Mouse (Mus musculus): ENCODE results near the gene Cpm.
"Not testable (repeated sequence)": the region's sequence is repeated elsewhere in the genome, so short reads cannot be mapped to it uniquely, and the experiment has no call there.

The Cpm gene

DNA sequence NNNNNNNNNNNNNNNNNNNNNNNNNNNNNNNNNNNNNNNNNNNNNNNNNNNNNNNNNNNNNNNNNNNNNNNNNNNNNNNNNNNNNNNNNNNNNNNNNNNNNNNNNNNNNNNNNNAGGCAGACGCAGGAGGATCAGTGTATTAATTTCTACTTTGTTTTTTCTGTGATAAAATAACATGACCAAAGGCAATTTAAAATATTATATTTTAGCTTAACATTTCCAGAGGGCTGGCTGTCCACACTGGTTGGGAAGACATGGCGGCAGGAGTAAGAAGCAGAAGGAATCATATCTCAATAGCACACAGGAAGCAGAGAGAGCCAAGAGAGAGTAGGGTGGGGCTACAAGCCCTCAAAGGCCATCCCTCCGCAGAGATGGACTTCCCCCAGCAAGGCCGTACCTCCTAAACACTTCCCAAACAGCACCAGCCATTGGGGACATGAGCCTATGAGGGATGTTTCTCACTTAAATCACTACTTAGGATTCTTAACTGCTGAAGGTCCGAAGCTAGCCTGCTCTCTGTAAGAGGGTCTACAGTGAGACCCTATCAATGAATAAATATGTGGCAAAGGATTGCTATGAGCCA is 94.9 kb downstream of the Cpm start:
- DNase-seq (ENCODE audit: low spot score): no peak

DNA sequence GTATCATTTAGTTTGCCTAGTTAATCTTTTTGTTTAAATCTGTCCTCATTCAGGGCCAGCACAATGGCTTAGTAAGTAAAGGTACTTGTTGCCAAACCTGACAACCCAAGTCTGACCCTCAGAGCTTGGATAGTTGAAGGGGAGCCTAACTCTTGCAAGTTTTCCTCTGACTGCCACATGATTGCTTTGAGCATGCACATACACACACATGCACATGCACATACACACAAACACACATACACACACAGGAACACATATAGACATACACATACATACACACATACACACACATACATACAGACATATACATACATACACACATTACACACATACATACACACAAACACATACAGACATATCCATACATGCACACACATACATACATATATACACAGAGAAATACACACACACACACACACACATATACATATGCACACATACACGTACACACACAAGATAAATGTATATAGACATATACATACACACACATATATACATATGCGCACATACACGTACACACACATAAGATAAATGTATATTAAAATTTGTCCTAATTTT is 95.6 kb downstream of the Cpm start:
- DNase-seq (ENCODE audit: low spot score): no peak

DNA sequence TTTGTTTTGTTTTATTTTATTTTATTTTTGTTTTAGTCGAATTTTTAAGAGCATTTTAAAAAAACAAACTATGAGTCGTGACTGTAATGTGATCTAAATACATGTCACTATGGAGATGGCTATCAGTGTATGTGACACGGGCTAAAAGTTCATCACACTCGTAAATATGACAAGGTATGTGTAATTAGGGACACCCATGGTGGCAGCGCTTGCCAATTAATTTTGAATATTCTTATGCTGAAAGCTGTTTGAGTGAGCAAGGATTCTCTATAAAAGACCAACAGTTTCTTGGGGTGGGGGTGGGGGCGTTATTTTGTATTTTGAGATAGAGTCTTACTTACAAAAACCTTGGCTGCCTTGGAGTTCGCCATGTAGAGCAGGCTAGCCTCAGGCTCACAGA is 96.4 kb downstream of the Cpm start:
- no peak for DNase-seq (ENCODE audit: low spot score)

DNA sequence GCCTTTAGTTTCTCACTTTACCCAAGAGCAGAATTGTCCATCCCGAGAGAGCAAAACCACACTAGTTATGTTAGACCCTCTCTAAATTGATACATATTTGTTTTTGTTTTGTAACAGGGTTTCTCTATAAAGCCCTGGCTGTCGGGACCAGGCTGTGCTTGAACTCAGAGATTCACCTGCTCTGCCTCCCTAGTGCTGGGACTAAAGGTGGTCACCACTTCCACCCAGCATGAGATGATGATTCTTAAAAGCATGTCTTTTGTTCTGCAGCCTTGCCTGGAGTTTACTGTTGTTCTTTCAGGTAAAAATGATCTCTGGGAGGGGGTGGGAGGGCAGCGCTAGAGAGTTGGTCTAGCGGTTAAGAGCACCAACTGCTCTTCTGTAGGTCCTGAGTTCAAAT is 97.0 kb downstream of the Cpm start:
- no peak for DNase-seq (ENCODE audit: low spot score)

DNA sequence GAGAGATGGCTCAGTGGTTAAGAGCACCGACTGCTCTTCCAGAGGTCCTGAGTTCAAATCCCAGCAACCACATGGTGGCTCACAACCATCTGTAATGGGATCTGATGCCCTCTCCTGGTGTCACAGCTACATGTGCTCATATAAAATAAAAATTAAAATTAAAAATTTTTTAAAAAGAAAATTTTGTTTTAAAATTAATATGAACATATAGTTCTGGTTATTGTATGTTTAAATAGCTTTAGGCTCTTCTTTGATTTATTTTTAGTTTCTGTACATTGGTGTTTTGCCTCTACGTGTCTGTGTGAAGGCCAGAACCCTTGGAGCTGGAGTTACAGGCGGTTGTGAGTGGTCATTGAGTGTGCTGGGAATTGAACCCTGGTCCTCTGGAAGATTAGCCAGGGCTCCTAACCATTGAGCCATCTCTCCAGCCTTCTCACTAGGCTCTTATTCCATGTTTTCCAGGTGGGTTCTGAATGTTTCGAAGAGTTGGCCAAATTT is 97.6 kb downstream of the Cpm start:
- DNase-seq (ENCODE audit: low spot score): no peak

DNA sequence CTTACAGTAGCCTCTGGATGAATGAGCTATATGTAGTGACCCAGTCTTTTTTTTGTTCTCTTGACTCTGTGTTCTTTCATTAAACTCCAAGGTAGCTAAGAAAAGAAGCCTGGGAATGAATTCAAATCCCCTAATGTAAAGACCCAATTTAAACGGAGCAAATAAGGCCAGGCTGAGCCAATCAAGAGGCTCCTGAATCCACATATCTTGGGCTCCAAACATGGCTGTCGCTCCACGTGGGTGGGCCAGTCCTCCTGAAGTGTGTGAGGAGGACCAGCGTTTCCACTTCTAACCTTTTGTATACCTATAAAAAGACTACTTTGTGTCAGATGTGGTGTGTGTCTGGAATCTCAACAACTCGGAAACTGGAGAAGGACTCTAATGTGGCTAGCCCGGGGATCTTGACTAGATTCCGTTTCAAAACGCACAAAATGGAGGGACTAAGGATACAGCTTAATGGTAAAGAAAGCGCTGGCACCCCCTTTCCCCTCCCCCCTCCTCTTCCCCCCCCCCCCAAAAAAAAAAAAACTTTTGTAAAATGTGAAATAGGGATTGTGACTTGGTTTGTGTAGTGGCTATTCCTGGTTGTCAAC is 98.3 kb downstream of the Cpm start:
- no peak for DNase-seq (ENCODE audit: low spot score)

DNA sequence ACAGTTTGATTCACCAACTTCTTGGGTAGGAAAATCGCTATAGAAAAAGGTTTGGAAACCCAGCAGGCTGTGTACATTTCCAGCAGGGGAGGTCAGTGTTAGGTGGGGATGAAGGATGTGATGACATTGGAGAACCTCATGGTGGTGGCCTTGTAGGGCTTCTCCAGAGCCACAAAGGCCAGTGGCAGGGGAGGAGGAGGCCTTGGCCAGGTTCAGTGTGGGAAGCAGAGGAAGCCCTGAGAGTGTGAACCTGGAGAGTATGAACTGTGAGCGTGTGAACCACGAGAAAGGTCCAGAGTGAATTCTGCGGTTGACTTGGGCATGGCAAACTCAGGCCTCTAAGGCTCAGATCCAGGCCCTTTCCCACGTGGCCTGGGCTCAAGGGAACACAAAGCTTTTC is 99.3 kb downstream of the Cpm start:
- DNase-seq (ENCODE audit: low spot score): no peak

DNA sequence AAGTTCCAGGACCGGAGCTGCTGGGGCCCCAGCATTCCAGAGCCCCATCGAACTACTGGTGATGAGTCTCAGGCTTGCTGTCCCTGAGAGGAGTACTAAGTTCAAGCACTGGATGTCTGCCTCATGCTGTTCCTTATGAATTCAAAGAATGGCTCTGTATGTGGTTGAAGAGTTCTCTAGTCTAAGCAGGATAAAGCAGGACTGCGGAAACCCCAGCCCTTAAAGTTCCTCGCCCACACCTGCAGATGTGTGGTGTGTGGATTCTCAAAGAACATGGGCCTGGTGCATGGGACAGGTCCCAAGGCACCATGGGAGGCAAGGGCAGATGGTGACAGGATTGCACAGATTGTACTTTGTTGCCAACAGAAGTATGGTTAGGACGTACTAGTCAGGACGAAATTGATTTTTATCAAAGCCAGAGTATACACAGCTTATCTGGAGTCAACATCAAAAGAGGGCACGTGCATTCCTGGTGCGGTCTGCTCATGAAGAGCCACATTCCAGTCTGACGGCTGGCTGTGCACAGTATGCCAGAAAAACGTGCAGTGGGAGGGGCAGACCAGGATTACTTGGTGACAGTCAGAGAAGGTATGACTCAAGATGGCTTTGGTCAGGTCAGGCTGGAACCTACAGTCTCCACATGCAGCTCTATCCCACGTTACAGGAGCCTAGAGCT is 100.0 kb downstream of the Cpm start:
- DNase-seq (ENCODE audit: low spot score): no peak

DNA sequence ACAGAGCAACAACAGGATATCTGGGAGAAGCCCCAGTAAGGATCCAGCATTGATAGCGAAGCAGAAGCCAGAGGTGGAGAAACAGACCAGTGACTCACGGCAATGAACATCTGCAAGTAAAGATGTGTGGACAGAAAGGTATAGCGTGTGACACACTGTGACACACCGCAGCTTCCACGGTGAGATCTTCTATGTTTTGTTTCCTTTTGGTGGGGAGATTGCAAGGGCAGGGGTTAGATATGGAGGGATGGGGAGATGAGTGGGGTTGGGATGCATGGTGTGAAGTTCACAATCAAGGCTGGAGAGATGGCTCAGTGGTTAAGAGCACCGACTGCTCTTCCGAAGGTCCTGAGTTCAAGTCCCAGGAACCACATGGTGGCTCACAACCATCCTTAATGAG is 100.8 kb downstream of the Cpm start:
- no peak for DNase-seq (ENCODE audit: low spot score)

DNA sequence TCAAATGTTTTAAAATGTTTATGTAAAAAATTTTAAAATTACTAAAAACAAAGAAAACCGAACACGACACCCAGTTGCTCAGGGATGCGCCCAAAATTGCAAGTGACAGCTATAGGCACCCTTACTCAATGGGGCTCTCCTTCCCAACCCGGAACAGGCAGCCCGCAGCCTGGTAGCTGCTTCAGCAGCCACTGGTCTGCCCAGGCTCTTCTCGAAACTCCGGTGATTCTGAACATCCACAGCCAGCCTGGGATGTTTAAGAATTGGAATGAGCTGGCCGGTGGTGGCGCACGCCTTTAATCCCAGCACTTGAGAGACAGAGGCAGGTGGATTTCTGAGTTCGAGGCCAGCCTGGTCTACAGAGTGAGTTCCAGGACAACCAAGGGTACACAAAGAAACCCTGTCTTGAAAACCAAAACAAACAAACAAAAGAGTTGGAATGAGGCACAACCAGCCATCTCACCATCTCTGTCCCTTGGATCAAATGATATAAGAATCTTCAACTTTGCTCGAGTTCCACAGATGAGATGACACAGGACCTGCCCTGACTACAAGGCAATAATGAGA is 101.4 kb downstream of the Cpm start:
- DNase-seq (ENCODE audit: low spot score): no peak

DNA sequence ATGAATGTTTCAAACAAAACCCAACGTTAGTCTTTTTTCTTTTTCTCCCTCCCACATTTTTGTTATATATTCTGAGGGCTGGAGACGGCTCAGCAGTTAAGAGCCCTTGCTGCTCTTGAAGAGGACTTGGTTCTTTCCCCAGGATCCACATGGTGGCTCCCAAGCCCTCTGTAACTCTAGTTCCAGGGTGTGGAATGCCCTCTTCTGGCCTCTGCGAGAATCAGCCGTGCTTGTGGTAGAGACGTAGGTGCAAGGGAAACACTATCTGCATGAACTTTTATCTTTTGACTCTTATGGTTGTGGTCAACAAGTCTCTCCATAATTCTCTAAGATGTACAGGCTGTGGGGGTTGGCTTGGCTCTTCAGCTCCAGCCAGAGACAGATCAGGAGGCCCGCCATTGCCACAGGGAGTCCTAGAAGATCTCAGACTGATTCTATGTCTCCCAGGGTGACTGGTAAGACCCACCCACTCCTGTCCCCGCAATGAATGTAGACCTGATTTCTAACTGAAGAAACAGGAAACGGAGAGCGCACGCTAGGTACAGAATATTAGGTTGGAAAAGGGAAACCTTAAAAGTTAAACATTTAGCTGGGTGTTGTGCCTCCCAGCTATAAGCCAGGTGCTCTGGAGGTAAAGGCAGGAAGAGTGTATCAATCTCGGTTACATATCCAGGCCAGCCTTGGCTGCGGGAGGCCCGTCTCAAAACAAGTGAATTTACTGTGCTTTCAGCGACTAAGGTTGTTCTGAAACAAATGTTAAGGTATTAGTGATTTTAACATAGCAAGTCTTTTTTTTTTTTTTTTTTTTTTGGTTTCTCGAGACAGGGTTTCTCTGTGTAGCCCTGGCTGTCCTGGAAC is 102.2 kb downstream of the Cpm start:
- peak; percentile 49 for DNase-seq (ENCODE audit: low spot score)

DNA sequence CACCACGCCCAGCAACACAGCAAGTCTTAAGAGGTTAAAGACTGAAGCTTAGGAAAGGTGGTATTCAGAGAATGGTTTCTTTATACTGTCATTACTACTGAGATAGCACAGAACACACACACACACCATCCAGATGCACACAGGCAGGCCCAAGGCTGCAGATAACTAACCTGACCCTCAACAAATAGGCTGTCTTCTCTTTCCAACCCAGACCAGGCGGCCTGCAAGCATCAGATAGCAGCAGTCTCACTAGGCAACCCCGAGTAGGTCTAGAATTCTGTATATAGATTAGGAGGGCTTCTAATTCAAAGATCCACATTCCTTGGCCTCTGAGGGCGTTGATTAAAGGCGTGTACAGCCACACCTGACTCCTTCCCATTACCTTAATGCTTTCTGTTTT is 102.9 kb downstream of the Cpm start:
- no peak for DNase-seq (ENCODE audit: low spot score)

DNA sequence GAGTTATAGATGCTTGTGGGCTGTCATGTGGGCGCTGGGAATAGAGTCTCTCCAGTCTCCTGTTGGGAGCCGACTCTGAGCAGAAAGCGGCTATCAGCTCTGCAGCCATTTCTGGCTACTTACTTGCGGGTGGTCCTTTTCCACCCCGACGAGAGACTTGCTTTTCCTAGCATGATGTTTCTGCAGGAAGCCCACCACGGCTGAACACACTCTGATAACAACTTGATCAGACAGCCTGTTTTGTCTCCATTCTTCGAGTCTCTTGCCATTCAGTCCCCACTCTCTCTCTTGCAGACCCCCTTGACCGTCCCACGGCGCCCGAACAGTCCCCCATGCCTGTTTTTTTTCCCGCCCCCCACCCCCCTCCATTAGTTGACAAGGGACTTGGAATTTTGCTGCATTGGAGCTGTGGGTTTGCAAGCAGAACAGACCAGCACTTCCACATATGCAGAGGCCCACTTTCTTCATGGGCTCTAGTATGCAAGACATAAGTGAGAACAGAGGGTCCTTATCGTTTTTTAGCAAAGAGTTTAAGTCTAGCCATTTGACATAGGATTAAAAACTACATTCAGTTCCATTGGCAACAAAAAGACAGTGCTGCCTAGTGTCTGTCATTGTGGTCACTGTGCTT is 103.8 kb downstream of the Cpm start:
- DNase-seq (ENCODE audit: low spot score): no peak

DNA sequence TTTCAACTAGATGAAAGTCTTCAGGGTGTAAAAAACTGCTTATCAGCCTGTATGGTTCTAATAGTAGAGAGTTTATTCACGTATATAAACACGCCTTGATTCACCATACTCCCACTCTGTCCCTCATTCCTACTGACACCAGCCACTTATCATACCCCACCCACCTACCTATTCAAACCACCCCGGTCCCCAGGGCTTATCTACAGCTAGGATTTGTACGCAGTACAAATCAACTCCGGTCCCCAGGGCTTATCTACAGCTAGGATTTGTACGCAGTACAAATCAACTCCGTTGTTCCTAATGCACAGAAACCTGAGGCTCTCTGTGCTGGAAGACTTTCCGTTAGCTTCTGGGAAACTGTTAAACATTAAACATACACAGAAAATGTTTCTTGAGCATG is 104.3 kb downstream of the Cpm start:
- not testable (repeated sequence) for DNase-seq (ENCODE audit: low spot score)

DNA sequence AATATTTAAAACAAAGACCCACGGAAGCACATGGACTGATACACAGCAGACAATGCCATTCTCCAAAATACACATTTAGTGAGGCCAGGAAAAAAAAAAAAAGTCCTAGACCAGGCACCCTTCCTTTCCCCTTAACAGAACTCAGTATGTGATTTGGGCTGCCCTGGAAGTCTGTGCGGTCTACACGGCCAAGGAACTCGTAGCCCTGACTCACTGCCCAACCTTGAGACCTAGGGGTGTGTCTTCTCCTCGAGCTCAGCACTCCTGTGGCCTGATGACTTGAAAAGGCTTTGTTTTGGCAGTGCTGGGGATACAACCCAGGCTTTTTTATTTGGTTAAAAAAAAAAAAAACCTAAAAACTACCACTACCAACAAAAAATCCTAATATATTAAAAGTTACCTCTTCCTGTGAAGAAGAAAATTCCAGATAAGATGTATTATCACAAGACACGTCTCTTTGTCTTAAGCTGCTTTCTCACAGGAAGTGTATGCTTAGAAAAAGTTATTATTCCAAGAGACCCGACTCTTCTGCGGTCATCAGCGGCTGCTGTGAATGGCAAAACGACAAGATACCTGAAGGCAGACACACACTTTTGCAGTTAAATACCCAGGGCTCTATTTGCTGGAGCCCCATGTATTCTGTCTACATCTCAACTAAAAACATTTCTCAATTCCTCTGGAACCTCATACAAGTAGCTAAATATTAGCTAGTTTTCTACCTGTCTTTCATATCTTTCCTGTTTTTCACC is 105.0 kb downstream of the Cpm start:
- not testable (repeated sequence) for DNase-seq (ENCODE audit: low spot score)

DNA sequence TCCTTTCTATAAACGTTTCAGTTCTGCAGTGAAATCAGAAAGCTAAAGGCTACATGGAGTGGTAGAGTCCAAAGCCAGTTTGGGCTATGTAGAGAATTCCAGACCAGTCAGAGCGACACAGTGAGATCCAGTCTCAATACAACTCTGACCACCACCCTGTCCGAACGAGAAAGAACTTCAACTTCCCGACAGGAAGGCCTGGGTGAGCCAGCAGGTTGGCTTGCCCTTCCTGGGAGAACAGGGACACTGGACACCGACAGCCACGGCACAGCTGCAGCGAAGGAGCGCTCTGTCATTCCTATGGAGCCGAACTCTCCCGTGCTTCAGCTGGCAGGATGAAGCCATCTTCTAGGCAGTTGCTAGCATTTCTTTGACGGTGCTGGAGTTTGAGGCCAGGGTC is 106.1 kb downstream of the Cpm start:
- DNase-seq (ENCODE audit: low spot score): not testable (repeated sequence)

DNA sequence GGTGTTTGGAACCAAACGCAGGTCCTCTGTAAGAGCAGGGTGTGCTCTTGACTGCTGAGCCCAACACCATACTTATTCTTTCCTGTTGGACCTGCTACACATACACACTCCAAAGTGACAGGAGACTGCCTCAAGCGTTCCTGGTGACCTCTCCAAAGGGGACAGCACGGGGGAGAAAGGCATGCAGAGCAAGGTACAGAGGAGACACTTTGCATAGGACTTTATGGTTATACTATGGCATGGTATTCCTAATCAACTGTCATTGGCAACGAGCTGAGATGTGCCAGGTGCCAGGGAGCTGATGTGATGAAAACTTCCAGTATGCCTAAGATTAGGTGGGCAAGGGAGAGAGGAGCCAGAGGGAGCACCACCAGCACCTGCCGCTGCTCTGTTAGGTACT is 107.3 kb downstream of the Cpm start:
- no peak for DNase-seq (ENCODE audit: low spot score)

Data from ovary, postnatal 14 days (tissue).